Mouse (Mus musculus): ENCODE data around the gene Tmem86a.

- TF ChIP-seq CTCF (IDR thresholded peaks at IDR 0.05; ENCODE audit: low read depth) = no peak
- TF ChIP-seq EP300 (optimal IDR thresholded peaks at IDR 0.05) = no peak
Observed at GRCm38 (mm10) chr7:47019641-47020040, 30.8 kb upstream of the Tmem86a start.
